ENCODE assay signal across 9 mouse cellular contexts in the genomic region with DNA sequence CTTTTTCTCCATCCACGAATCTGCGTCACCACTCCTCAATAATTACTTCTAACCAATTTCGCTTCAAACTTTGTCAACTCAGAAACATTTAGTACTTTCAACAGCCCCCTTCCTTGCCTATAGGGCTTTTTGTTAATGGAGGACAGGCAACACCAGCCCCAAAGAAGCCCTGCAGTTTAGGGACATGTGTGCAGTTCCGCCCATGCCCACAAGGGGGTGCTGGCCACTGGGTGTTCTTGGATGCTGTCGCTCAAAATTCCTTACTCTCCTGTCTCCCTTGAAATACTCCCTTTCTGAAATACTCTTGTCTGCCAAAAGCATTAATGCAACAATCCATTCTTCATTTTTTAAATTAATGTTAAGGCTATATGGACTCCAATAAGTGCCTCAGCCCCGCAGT.
DNase-seq lines count a peak whose midpoint lies in the region; ATAC-seq and TF ChIP-seq lines count a peak whose summit lies in the region.
"Had no signal": no experiment of that assay in that cellular context is flagged by ENCODE, and none has a peak within 500 bp of the region (broad histone marks: within the 10 kb centered on the region; RNA-seq: fewer than 3 reads in every experiment).

No protein-coding gene starts in this region.

- ATAC-seq in kidney, embryonic 15.5 days (replicated peaks; ENCODE audit: low FRiP score) = no peak

- H3K4me2 ChIP-seq in kidney, embryonic 15.5 days = no peak overlapping the region
- H3K4me2 ChIP-seq: neural tube, embryonic 12.5 days had no signal

- TF ChIP-seq CTCF in kidney, adult 2 months (conservative IDR thresholded peaks at IDR 0.05; ENCODE audit: insufficient read depth, insufficient read length, low read depth, low read length) = peak; percentile 75
- TF ChIP-seq CTCF in E14TG2a.4 (conservative IDR thresholded peaks at IDR 0.05; ENCODE audit: low read length) = peak; percentile 95

- peak; percentile 58 for DNase-seq in kidney, adult 2 months
- DNase-seq in adrenal gland, adult 8-10 months = peak; percentile 13
- peak; percentile 76 for DNase-seq in embryonic facial prominence, embryonic 10.5 days (ENCODE audit: low spot score)
- DNase-seq in kidney, postnatal 36 days = peak; percentile 49 to 86
- DNase-seq in mesoderm, embryonic 11.5 days (ENCODE audit: low read depth, low spot score) = peak; percentile 63
- DNase-seq in thymus, postnatal 36 days = peak; percentile 51 to 62

- WGBS in kidney, adult 2 months = 74% methylated on average over 6 of the region's 6 CpGs
- WGBS in kidney, embryonic 15.5 days = 73% methylated on average over 6 of the region's 6 CpGs
- 72% methylated on average over 6 of the region's 6 CpGs for WGBS in embryonic facial prominence, embryonic 10.5 days

- peaks cover 2% of the 10 kb centered on the region; the same call in 1 of the 2 replicates for H3K4me1 ChIP-seq in kidney, adult 2 months (ENCODE audit: control insufficient read depth, insufficient read depth, low read length)
- H3K4me1 ChIP-seq in kidney, embryonic 15.5 days = 0 out of 2 replicates have a peak, but pooled peaks cover 4% of the 10 kb centered on the region
- H3K4me1 ChIP-seq in E14TG2a.4 (replicated peaks; ENCODE audit: low read depth, low read length) = peaks cover 27% of the 10 kb centered on the region
- H3K4me1 ChIP-seq in embryonic facial prominence, embryonic 10.5 days = peaks cover 9% of the 10 kb centered on the region
- H3K4me1 ChIP-seq: neural tube, embryonic 12.5 days had no signal

- H3K9me3 ChIP-seq in kidney, embryonic 15.5 days (replicated peaks) = no peaks in the 10 kb centered on the region
- H3K9me3 ChIP-seq in E14TG2a.4 (ENCODE audit: low read length) = no peaks in the 10 kb centered on the region
- H3K9me3 ChIP-seq in embryonic facial prominence, embryonic 10.5 days = no peaks in the 10 kb centered on the region
- H3K9me3 ChIP-seq: neural tube, embryonic 12.5 days had no signal

- H3K27ac ChIP-seq in kidney, adult 2 months (ENCODE audit: insufficient read depth, low read depth, low read length) = no peak overlapping the region
- no peak overlapping the region for H3K27ac ChIP-seq in kidney, embryonic 15.5 days
- H3K27ac ChIP-seq in embryonic facial prominence, embryonic 10.5 days (replicated peaks) = no peak overlapping the region
- H3K27ac ChIP-seq: neural tube, embryonic 12.5 days had no signal

- H3K9ac ChIP-seq in kidney, embryonic 15.5 days = no peak overlapping the region
- H3K9ac ChIP-seq: neural tube, embryonic 12.5 days had no signal

- no peak overlapping the region for H3K4me3 ChIP-seq in kidney, adult 2 months (ENCODE audit: insufficient read depth, low read depth, low read length)
- no peak overlapping the region for H3K4me3 ChIP-seq in kidney, embryonic 15.5 days (replicated peaks)
- H3K4me3 ChIP-seq in E14TG2a.4 (replicated peaks; ENCODE audit: low read length) = no peak overlapping the region
- H3K4me3 ChIP-seq in embryonic facial prominence, embryonic 10.5 days = no peak overlapping the region
- H3K4me3 ChIP-seq: neural tube, embryonic 12.5 days had no signal

- no peaks in the 10 kb centered on the region for H3K36me3 ChIP-seq in kidney, adult 2 months (ENCODE audit: control insufficient read depth, insufficient read depth, low read length)
- no peaks in the 10 kb centered on the region for H3K36me3 ChIP-seq in kidney, embryonic 15.5 days
- H3K36me3 ChIP-seq in E14TG2a.4 (ENCODE audit: insufficient read depth, low read length) = no peaks in the 10 kb centered on the region
- H3K36me3 ChIP-seq in embryonic facial prominence, embryonic 10.5 days (replicated peaks) = no peaks in the 10 kb centered on the region
- H3K36me3 ChIP-seq: neural tube, embryonic 12.5 days had no signal

- no peaks in the 10 kb centered on the region for H3K27me3 ChIP-seq in kidney, adult 2 months (replicated peaks; ENCODE audit: control insufficient read depth, insufficient read depth, low read length)
- H3K27me3 ChIP-seq in kidney, embryonic 15.5 days = peaks cover 4% of the 10 kb centered on the region; the same call in 1 of the 2 replicates
- no peaks in the 10 kb centered on the region; the same call in 1 of the 2 replicates for H3K27me3 ChIP-seq in E14TG2a.4 (ENCODE audit: insufficient read depth, low read length)
- H3K27me3 ChIP-seq in embryonic facial prominence, embryonic 10.5 days (replicated peaks; ENCODE audit: low read depth, poor library complexity, severe bottlenecking) = 0 out of 2 replicates have a peak, but pooled peaks cover 3% of the 10 kb centered on the region
- H3K27me3 ChIP-seq: neural tube, embryonic 12.5 days had no signal

- no peak for TF ChIP-seq POLR2A in kidney, adult 2 months (IDR thresholded peaks at IDR 0.05; ENCODE audit: low read depth, low read length)

Comparison
In these comparisons a context has a peak if more than half of its experiments do, and no peak if none do; other contexts are left out.
1. DNase-seq: peak in every context shown above with its lines; median percentile 76 in embryonic facial prominence, embryonic 10.5 days; 68 in kidney, postnatal 36 days; 63 in mesoderm, embryonic 11.5 days; 58 in kidney, adult 2 months; 56 in thymus, postnatal 36 days; 13 in adrenal gland, adult 8-10 months.